Mouse (Mus musculus) CD4-positive naive resting alpha-beta T cell, adult 57 days (primary cell): ENCODE measurements around the gene Acer1. TPM values are rescaled to one million over a fixed set of nuclear protein-coding genes. Genes with fewer than 3 reads are reported as not detected.

Experiments
- total RNA-seq: library from RNA; stranded (reverse); gene quantifications from one replicate; pipeline ENCODE4 v1.2.4, GENCODE M21; 2023

The Acer1 gene
- total RNA-seq, result not detected

GRCm38 (mm10) chr17:56982013-56982412, at the start of gene Acer1:
TSS of gene Acer1 (minus strand) at chr17:56982126.

GRCm38 (mm10) chr17:57030931-57031660, 49.2 kb upstream of the Acer1 start, which contains the start of gene Khsrp:
TSS of gene Khsrp (minus strand) at chr17:57031522.

GRCm38 (mm10) chr17:57011236-57012141, 29.6 kb upstream of the Acer1 start, which contains the start of the genes Gtf2f1 and Gm17949:
TSS of gene Gtf2f1 (minus strand) at chr17:57011288.
TSS of gene Gm17949 (plus strand) at chr17:57011469.

GRCm38 (mm10) chr17:56999968-57000609, 18.2 kb upstream of the Acer1 start, which contains the start of gene Pspn:
TSS of gene Pspn (minus strand) at chr17:57000018.

GRCm38 (mm10) chr17:56997029-56997667, 15.2 kb upstream of the Acer1 start, which contains the start of gene Alkbh7:
TSS of gene Alkbh7 (plus strand) at chr17:56997339.

GRCm38 (mm10) chr17:56990115-56990746, 8.3 kb upstream of the Acer1 start, which contains the start of gene Clpp:
TSS of gene Clpp (plus strand) at chr17:56990305.

GRCm38 (mm10) chr17:56935363-56936131, 46.4 kb downstream of the Acer1 start, which contains the start of gene Mllt1:
TSS of gene Mllt1 (minus strand) at chr17:56935415.

Other genes with a start within 250 kb of the Acer1 start
- gene Nrtn, start 224.6 kb downstream of the Acer1 start, total RNA-seq, result not detected
- 60.2 TPM for gene Dus3l, start 217.4 kb downstream of the Acer1 start, total RNA-seq
- gene Prr22, start 211.9 kb downstream of the Acer1 start, total RNA-seq, result 1.5 TPM
- gene Rfx2, start 151.1 kb downstream of the Acer1 start, total RNA-seq, result 17.7 TPM
- gene Acsbg2, start 107.7 kb downstream of the Acer1 start, total RNA-seq, result not detected
- gene 1700061G19Rik, start 106.6 kb downstream of the Acer1 start, total RNA-seq, result 0.65 TPM
- gene Mllt1, start 46.7 kb downstream of the Acer1 start, total RNA-seq, result 37.9 TPM
- gene Clpp, start 8.2 kb upstream of the Acer1 start, total RNA-seq, result 28.6 TPM
- gene Alkbh7, start 15.2 kb upstream of the Acer1 start, total RNA-seq, result 12.4 TPM
- not detected for gene Pspn, start 17.9 kb upstream of the Acer1 start, total RNA-seq
- 57.0 TPM for gene Gtf2f1, start 29.2 kb upstream of the Acer1 start, total RNA-seq
- not detected for gene Gm17949, start 29.3 kb upstream of the Acer1 start, total RNA-seq
- 127 TPM for gene Khsrp, start 49.4 kb upstream of the Acer1 start, total RNA-seq
- not detected for gene Slc25a41, start 59.5 kb upstream of the Acer1 start, total RNA-seq
- 1.9 TPM for gene Crb3, start 77.0 kb upstream of the Acer1 start, total RNA-seq
- 36.3 TPM for gene Slc25a23, start 77.7 kb upstream of the Acer1 start, total RNA-seq
- 170 TPM for gene Dennd1c, start 96.4 kb upstream of the Acer1 start, total RNA-seq
- 2.1 TPM for gene Tubb4a, start 105.7 kb upstream of the Acer1 start, total RNA-seq
- 2.3 TPM for gene Tnfsf9, start 123.2 kb upstream of the Acer1 start, total RNA-seq
- not detected for gene Cd70, start 167.7 kb upstream of the Acer1 start, total RNA-seq
- gene Tnfsf14, start 212.1 kb upstream of the Acer1 start, total RNA-seq, result 1.3 TPM
- 40.1 TPM for gene C3, start 246.0 kb upstream of the Acer1 start, total RNA-seq